Mouse (Mus musculus): Measurements from ENCODE around the gene Btbd3.

The Btbd3 gene

DNA sequence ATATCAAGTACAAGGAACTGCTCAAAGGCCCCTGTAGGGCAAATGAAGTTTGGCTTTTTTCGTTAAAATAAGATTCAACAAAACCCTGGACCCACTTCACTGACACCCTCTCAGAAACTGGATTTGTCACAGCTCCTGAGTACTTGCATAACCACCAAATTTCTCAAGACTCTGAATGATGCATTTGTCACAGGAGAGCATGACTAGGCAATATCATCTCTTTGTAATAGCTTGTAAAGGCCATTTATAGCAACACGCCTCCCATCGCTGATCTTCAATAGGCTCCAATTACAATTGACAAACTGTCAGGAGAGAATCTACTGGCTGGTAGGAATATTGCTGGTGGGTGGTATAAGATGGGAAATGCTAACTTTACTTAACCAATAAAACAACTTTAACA is 283.3 kb downstream of the Btbd3 start:
- DNase-seq (ENCODE audit: low read depth), result no peak

DNA sequence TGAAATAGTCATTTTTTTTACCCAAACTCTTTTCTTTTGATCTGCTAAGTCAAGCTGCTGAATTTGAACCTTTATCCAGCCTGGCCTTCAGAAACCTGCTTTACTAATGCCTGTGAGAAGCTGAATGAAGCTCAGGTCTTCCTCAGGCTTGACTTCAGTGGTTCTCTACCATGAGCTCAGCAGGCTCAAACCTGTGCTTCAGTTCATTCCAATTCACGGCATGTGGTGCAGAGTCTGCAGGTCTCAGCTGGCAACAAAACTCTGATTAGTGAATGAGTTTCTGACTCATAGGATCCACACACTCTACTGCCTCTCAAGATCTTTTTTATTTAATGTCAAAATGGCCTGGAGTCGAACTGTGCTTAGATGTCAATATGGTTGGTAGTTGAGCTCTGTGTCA is 292.6 kb downstream of the Btbd3 start:
- no peak for DNase-seq (ENCODE audit: low read depth)

DNA sequence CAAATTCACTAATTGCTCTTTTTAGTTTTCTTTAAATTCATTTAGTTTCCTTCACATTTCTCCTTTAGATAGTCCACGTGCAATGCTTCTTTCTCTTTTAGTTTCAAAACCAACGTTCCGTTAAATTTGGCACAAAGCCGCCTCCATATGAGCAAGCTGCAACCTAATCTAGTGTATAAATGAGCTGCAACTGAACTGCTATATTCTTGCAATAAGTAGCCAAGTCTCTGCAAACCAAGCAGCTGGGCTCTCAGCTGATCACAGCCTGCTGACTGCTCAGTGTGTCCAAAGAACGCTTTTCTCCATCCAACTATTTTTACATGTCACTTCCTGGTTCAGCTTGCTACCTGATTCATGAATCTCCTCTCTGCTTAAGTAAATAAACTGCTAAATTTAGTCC is 295.2 kb downstream of the Btbd3 start:
- DNase-seq (ENCODE audit: low read depth), result no peak

DNA sequence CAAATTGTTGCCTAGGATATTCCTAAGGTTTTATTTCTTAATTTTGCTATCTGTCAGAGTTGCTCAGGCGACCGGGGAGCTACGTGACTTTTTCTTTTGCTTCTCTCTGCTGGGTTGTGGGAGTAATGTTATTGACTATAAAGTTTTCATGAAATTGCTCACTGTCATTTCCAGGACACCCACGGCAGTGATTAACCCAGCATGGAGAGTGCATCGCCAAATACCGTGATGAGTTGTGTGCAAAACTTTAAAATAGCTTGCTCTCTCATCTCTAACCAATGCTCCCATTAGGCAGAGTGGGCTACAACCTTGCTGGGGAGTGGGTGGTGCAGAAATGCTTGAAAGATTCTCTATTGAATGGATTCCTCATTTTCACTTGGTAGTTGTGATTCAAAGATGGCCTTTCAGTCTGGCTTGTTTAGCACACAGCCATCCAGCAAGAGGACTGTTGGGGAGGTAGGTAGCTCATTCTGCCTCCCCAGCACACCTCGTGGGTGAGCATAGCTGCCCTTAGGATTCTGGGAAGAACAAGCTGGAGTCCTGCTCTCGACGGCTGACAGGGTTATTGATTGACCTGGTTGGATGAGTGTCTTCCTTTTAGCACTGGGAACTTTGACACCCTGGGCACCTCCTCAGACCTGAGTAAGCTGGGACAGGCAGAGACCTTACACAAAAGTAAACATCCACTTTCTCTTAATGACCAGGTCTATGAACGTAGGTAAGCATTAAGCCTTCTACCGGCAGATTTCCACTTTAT is 298.9 kb downstream of the Btbd3 start:
- no peak for DNase-seq (ENCODE audit: low read depth)

DNA sequence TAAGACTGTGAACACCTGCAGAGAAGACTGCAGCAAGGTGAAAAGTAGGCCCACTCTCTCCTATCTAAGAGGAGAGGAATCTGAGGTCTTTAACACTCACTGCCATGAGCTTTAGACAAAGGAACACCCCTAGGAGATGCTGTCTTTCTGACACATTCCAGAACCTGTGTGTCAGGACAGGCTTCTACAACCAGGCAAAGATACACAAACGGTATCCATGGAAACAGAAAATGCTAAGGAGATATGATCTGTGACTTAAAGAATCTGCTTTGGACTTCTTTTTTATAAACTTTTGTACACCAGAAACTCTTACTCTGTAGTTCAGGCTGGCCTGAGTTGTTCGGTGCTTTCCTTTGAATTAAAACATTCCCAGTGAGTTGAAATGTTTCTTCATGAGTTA is 329.6 kb downstream of the Btbd3 start:
- no peak for DNase-seq (ENCODE audit: low read depth)

DNA sequence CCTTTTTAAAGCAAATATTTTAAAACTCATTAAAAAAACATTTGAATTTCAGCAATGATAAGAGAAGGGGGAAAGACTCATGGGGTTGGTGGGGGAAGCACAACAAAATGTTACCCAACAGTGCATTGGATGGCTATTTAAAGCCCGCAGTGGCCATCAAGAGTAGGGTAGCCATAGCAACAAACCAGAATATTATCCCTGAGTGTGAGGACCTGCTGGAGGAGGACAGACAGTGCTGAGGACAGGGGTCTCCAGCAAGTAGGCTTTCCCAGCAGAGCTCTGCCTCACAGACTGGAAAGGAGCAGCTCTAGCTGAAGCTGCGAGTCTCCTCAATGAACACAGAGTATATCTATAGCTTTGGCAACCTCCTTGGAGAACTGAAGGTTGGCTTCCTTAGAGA is 331.0 kb downstream of the Btbd3 start:
- DNase-seq (ENCODE audit: low read depth), result no peak

DNA sequence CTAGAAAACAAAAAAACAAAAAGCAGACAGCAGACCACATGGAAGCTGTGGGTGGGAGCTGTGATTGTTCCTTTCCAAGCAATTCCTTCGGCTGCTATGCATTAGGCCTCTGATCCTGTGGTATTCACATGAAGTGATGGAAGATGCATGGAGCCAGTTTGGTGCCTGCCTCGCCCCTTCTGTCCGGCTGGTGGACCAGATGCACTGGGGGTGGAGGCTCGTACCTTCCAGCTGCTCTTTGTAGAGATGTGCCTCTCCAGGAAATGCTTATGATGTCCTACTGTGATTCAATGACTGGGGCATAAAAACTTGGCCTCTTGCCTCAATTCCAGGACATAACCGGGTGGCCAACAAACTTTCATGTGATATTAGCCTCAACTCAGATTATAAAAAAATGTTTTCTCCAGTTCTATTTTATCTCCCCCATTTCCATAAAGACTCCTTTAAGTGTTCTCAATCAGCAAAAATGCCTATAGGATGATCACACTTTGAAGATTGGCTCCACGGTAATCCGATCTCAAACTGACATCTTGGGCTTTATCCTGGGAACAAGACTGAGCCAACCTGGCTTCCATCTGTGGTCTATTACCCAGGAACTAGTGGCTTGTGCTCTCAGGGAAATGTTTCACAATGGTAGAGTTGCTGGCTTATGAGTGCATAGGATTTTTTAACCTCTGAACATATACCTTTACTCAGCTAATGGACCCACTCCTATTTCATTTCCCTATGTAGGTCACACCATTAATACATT is 331.6 kb downstream of the Btbd3 start:
- no peak for DNase-seq (ENCODE audit: low read depth)

DNA sequence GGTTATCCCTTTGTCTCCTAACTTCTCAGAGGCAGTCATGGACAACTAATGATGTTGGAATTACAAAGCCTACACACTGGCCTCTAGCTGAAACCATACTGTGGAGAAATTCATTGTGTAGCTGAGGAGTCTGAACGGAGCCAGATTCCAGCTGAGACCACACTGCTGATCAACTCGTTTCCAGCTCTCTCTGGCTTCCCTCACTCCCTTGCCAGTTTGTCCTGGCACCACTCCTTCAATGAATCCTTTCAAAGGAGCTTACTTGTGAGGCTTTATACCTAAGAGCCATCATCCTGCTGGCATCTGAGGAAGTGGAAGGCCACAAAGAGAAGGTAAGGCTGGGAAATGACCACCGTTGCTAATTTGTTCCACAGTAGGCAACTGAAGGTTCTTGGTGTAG is 332.7 kb downstream of the Btbd3 start:
- DNase-seq (ENCODE audit: low read depth), result no peak

DNA sequence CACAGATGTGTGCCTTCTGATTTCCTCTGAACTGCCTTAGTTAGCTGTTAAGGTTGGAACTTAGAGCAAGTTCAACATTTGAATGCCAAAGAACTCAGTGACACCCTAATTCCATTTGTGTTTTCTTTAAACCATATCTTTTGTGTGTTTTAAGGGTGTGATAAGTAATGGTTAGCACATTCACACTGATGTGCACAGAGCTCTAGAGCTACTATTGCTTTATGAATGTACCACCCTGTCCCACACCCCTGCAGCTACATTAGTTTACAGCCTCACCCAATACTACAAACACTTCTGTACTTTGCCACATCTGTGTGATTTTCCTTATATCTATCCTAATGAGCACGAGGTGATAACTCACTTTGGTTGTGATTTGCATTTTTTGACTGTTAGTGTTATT is 333.9 kb downstream of the Btbd3 start:
- no peak for DNase-seq (ENCODE audit: low read depth)

DNA sequence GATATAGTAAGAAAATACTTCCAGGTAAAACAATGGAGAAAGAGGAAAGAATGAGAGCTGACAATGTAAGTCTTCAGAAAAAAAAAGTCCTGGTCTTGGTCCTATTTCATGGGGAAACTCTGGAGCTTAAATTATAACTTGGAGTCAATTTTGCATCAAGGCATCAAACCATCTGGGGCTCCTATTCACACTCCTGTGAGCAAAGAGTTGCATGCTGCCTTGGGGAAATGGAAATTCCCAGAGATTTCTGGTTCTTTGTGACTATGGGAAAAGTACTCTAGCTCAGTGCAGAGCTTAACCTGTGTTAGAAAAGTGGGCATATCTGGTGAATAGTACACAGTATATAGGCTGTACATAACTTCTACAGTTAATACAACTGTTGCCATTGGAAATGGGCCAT is 356.0 kb downstream of the Btbd3 start:
- DNase-seq (ENCODE audit: low read depth), result no peak

DNA sequence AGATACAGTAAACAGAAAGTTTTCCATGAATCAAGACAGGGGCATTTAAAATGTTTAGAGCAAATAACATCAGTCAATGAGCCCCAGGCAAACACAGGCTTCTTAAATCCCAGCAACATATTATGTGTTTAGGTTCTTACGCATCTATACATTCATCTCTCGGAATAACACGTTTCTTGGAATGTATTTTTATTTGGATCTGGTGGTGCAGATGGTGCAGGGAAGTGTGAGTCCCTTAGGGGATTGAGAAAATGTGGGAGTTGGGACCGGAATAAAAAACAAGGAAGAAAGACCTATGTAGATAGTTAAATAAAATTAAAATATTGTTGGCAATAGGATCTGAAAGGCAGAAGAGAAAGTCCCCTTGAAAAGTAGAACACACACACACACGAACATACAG is 361.1 kb downstream of the Btbd3 start:
- DNase-seq (ENCODE audit: low read depth), result no peak

Measured in c-Kit-positive CD71-positive TER-119-negative erythroid progenitor cells, embryonic 14.5 days (primary cell).